Mouse (Mus musculus): Measurements from ENCODE around the gene Snrpd3. TPM values are rescaled to one million over a fixed set of nuclear protein-coding genes. Genes with fewer than 3 reads are reported as not detected.
A peak's percentile ranks its signal among the peaks of the same experiment; 100 is the strongest.
"Not testable (repeated sequence)": the region's sequence is repeated elsewhere in the genome, so short reads cannot be mapped to it uniquely, and the experiment has no call there.

The Snrpd3 gene
- polyA plus RNA-seq, 1 experiment from 2014 or later, result 147 TPM

DNA sequence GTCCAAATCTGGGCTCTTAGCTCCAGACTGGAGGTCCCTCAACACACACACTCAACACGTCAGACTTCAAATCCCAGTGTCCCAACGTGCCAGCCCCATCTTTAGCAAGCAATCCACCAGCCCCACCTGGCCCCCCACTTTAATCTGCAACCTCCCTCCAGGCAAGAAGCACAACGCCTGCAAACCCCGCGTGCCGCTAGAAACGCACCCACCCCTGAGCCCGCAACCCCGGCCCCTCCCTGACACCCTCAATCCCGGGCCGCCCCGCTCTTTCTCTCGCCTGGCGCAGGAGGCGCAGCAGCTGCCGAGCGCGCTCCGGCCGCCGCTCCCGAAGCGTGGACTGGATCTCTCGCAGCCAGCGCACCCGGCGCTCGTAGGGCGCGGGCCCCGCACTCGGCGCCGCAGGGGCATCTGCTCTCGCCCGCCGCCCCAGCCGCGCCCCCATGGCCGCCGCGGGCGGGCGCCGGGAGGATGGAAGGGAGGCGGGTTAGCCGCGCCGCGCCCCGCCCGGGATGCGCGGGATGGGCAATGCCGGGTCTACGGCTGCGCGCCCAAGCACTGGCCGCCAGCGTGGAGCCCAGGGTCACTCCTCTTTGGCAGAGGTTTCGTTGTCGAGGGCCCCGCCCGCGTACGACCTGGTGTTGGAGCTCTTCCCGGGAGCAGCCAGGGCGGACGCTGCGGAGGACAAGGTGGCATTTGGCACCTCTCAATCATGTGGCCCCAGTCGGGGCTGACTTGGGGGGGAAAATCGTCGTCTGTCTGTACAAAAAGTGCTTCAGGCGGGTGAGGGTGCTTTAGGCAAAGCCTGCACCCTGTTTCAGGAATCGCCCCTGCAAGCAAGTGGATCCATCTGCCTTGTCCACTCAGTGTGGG lies 42.6 kb downstream of the Snrpd3 start, which contains the start of gene Lrrc75b:
Gene Lrrc75b (minus strand): TSS at position 655 of the 873 bp plus-strand sequence.
- peak within 1 kb of the TSS; percentile 48 for H3K9ac ChIP-seq
- ATAC-seq (ENCODE audit: insufficient read depth, low FRiP score, low read depth), result peak; percentile 14; the same call in 1 of the 2 replicates
- no peaks in the 10 kb centered on the region for H3K9me3 ChIP-seq
- no peak within 1 kb of the TSS for H3K27ac ChIP-seq
- H3K4me2 ChIP-seq, result peak within 1 kb of the TSS; percentile 98
- peaks cover 16% of the 10 kb centered on the region; the same call in 1 of the 2 replicates for H3K4me1 ChIP-seq
- WGBS, result 1% methylated on average over 75 of the region's 75 CpGs
- peak within 1 kb of the TSS; percentile 56 for H3K4me3 ChIP-seq (replicated peaks)
- peaks cover 27% of the 10 kb centered on the region for H3K27me3 ChIP-seq (replicated peaks)
- no peaks in the 10 kb centered on the region for H3K36me3 ChIP-seq

DNA sequence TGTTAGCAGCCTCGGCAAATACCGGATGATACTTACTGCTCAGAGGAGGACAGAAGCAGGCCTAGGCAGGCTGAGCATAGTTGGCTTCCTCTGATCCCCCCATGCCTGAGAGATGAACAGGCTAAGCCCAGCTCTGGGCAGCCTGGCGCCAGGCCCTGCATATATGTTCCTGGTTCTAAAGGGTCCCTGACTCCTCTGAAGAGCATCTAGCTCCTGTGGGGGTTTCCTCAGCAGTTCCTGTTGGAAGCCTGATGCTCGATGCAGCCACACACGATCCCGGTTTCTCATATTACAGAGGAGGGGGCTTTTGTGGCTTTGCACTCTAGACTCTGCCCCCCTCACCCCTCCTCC lies 43.2 kb downstream of the Snrpd3 start:
- Histone ChIP-seq H3K9me3 (no peaks in the 10 kb centered on the region), H3K4me1 (peaks cover 16% of the 10 kb centered on the region; the same call in 1 of the 2 replicates), H3K27ac (no peak overlapping the region), H3K4me2 (peak overlapping the region; percentile 98), H3K36me3 (no peaks in the 10 kb centered on the region), H3K27me3 (replicated peaks) (peaks cover 27% of the 10 kb centered on the region), H3K4me3 (replicated peaks) (peak overlapping the region; percentile 56), H3K9ac (no peak overlapping the region)
- 23% methylated on average over 6 of the region's 6 CpGs for WGBS
- ATAC-seq (ENCODE audit: insufficient read depth, low FRiP score, low read depth), result no peak

DNA sequence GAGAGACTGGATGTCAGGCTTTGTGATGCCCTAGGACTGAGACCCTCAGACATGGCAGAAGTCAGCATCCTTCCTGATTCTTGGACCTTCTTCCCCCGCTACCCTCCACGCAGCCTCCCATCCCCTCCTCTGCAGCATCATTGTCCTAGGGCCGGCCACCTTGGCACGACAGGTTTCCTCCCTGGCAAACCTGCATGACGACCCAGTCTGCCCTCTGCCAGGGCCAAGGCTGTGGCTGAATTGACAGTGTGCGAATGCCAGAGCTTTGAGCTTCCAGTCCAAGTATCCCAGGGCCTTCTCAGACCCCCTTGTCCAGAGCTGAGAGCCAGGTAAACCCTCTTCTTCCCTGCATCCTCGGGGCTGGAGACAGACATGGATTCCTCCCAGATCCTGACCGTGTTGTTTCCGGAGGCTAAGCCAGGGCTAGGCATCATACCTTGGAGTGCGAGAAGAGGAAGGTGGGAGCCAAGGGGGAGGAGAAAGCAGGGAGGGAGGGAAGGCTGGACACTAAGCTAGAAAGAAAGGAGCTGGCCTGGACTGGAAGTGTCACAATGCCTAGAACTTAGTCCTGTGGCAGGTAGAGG lies 43.8 kb downstream of the Snrpd3 start, which contains the start of gene Ggt1:
Gene Ggt1 (plus strand): TSS at position 534 of the 584 bp plus-strand sequence.
- 63% methylated on average over 10 of the region's 10 CpGs for WGBS
- Histone ChIP-seq H3K4me2 (peak within 1 kb of the TSS; percentile 98), H3K4me1 (peaks cover 16% of the 10 kb centered on the region; the same call in 1 of the 2 replicates), H3K9me3 (no peaks in the 10 kb centered on the region), H3K4me3 (replicated peaks) (peak within 1 kb of the TSS; percentile 56; the same call in 1 of the 2 replicates), H3K27ac (no peak within 1 kb of the TSS), H3K27me3 (replicated peaks) (peaks cover 27% of the 10 kb centered on the region), H3K9ac (no peak within 1 kb of the TSS), H3K36me3 (no peaks in the 10 kb centered on the region)
- no peak for ATAC-seq (ENCODE audit: insufficient read depth, low FRiP score, low read depth)

DNA sequence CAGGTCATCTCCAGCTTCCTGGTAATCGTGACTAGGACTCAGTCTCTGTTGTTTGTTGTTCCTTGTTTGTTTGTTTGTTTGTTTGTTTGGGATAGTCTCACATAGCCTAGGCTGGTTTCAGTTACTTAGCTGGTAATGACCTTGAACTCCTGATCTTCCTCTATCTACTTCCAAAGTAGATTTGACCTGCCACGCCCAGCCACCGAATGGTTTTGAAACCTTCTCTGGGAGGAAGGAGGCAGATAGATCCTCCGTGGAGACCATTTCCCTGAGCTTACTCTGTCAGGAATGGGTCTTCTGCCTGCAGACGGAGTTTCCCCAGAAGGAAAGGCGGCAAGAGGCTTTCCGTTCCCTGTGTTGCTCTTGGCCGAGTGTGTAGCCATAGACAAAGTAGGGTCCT lies 45.2 kb downstream of the Snrpd3 start:
- no peak overlapping the region for H3K9ac ChIP-seq
- H3K9me3 ChIP-seq, result no peaks in the 10 kb centered on the region
- WGBS, result 79% methylated on average over 8 of the region's 8 CpGs
- H3K4me2 ChIP-seq, result no peak overlapping the region
- peaks cover 27% of the 10 kb centered on the region for H3K27me3 ChIP-seq (replicated peaks)
- H3K27ac ChIP-seq, result no peak overlapping the region
- no peaks in the 10 kb centered on the region for H3K36me3 ChIP-seq
- no peak for ATAC-seq (ENCODE audit: insufficient read depth, low FRiP score, low read depth)
- H3K4me1 ChIP-seq, result peaks cover 16% of the 10 kb centered on the region; the same call in 1 of the 2 replicates
- no peak overlapping the region for H3K4me3 ChIP-seq (replicated peaks)

DNA sequence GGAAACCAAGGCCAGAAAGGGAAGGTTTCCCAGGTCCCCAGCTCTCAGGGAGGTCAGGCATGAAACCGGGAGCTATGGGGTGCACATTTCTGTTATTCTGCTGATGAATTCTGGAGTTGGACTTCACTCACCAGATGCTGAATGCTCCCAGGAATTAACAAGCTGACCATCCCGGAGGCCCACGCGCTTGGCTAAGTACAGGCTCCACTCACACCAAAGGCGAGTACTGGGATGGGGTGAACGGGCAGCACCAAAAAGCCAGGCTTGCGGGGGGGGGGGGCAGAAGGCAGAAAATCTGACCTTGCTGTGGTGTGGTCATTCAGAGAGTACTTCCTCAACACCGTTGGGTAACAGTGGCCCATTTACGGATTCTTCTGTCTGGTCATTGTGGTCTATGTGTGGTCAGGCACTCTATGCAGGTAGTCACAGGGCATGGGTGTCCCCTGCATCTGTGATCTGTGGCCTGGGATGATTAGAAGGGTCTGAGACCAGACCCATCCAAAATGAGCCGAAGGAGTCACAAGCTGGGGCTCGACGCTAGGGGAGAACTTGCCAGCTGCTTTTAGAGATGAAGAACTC lies 47.4 kb downstream of the Snrpd3 start:
- Histone ChIP-seq H3K4me2 (no peak overlapping the region), H3K9me3 (no peaks in the 10 kb centered on the region), H3K36me3 (no peaks in the 10 kb centered on the region), H3K27ac (no peak overlapping the region), H3K9ac (no peak overlapping the region), H3K4me3 (replicated peaks) (no peak overlapping the region), H3K27me3 (replicated peaks) (peaks cover 16% of the 10 kb centered on the region), H3K4me1 (peaks cover 9% of the 10 kb centered on the region; the same call in 1 of the 2 replicates)
- WGBS, result 78% methylated on average over 12 of the region's 12 CpGs
- no peak for ATAC-seq (ENCODE audit: insufficient read depth, low FRiP score, low read depth)

DNA sequence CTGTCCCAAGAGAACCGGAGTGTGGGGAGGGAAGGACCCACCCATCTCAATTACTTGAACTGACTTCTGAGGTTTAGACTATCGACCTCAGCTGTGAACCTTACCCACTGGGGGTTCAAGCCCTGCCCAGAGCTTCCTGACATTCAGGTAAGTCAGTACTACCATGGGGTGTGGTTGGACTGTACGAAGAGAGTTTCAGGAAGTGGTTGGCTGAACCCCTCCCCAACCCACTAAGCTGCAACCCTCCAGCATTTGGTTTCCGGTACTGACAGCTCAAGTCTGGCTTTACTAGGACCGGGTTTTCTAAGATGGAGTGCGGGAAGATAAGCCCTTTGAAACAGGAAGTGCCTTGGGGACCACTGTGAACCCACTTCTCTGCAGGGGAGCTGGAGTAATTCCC lies 48.1 kb downstream of the Snrpd3 start:
- Histone ChIP-seq H3K9ac (no peak overlapping the region), H3K4me1 (peaks cover 2% of the 10 kb centered on the region; the same call in 1 of the 2 replicates), H3K27me3 (replicated peaks) (peaks cover 10% of the 10 kb centered on the region), H3K36me3 (no peaks in the 10 kb centered on the region), H3K27ac (no peak overlapping the region), H3K4me2 (no peak overlapping the region), H3K9me3 (no peaks in the 10 kb centered on the region), H3K4me3 (replicated peaks) (no peak overlapping the region)
- ATAC-seq (ENCODE audit: insufficient read depth, low FRiP score, low read depth), result no peak
- WGBS, result 55% methylated on average over 6 of the region's 6 CpGs

DNA sequence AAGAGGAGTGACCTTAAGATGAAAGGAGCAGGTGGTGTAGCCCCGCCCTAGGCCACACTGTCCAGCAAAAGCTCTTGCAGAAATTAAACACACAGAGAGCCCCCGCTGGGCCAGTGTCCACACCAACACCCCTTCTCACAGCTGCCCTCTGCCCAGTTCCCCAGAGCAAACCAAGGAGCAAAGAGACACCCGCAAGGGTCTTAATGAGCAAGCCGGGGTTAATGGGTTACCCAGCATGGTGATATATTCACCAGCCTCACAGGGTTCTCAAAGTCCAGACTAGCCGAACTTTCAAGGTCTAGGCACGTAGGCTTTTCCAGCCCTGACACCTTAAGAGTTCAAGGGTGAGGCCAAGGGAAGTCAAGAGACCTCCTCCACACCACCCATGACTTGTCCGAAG lies 48.6 kb downstream of the Snrpd3 start:
- no peaks in the 10 kb centered on the region for H3K36me3 ChIP-seq
- H3K27me3 ChIP-seq (replicated peaks), result peaks cover 5% of the 10 kb centered on the region
- H3K4me1 ChIP-seq, result no peaks in the 10 kb centered on the region
- no peak; the same call in 1 of the 2 replicates for ATAC-seq (ENCODE audit: insufficient read depth, low FRiP score, low read depth)
- no peak overlapping the region for H3K4me3 ChIP-seq (replicated peaks)
- H3K9me3 ChIP-seq, result no peaks in the 10 kb centered on the region
- no peak overlapping the region for H3K9ac ChIP-seq
- H3K4me2 ChIP-seq, result no peak overlapping the region
- 56% methylated on average over 7 of the region's 7 CpGs for WGBS
- H3K27ac ChIP-seq, result no peak overlapping the region

DNA sequence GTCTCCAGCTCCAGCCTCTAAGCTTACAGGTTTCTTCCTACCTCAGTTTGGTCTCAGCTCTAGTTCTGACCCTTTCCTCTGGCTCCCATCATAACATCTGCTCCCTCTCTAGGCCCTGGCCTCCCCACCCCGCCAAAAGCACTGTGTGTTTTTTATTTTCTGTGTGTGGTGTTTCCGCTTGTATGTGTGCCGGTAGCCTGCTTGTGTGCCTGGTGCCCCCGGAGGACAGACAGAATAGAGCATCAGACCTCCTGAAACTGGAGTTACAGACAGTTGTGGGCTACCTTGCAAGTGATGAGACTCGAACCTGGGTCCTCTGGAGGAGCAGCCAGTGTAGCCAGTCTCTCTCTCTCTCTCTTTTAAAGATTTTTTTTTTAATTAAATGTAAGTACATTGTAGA lies 49.0 kb downstream of the Snrpd3 start:
- Histone ChIP-seq H3K4me3 (replicated peaks) (no peak overlapping the region), H3K36me3 (no peaks in the 10 kb centered on the region), H3K9ac (no peak overlapping the region), H3K27ac (no peak overlapping the region), H3K4me1 (no peaks in the 10 kb centered on the region), H3K4me2 (no peak overlapping the region), H3K9me3 (no peaks in the 10 kb centered on the region), H3K27me3 (replicated peaks) (peaks cover under 1% of the 10 kb centered on the region; the same call in 1 of the 2 replicates)
- ATAC-seq (ENCODE audit: insufficient read depth, low FRiP score, low read depth), result no peak
- 81% methylated on average over 5 of the region's 5 CpGs for WGBS

DNA sequence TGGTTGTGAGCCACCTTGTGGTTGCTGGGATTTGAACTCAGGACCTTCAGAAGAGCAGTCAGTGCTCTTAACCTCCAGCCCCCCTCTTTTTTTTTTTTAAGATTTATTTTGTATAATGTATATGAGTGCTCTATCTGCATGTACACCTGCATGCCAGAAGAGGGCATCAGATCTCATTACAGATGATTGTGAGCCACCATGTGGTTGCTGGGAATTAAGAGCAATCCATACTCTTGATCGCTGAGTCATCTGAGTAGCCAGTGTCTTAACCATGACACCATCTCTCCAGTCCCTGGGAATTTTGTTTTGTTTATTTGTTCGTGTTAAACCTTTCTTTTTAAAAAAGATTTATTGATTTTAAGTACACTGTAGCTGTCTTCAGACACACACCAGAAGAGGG lies 49.4 kb downstream of the Snrpd3 start:
- WGBS, result 80% methylated on average over 2 of the region's 2 CpGs
- not testable (repeated sequence) for H3K4me2 ChIP-seq; H3K27me3 ChIP-seq (replicated peaks); H3K27ac ChIP-seq; H3K4me3 ChIP-seq (replicated peaks); H3K9ac ChIP-seq; H3K36me3 ChIP-seq; ATAC-seq (ENCODE audit: insufficient read depth, low FRiP score, low read depth); H3K4me1 ChIP-seq; H3K9me3 ChIP-seq

DNA sequence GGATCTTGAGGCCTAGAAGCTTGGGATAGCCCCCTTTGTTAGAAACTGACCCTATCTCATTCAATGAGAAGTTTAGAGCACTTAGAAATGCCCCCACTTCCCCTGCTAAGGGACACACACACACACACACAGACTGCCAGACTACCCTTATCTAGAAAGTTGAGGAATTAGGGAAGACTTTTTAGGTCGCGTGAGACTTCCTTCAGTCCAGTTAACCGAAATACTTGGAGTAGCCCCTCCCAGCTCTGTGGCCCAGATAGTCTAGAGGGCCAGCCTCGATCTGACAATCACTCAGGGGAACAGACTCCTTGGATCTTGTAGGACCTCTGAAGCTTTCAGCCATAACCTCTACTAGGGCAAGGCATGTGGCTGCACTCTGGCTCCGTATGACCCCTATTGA lies 50.7 kb downstream of the Snrpd3 start:
- H3K4me2 ChIP-seq, result peak overlapping the region; percentile 34; the same call in 1 of the 2 replicates
- WGBS, result 29% methylated on average over 5 of the region's 5 CpGs
- no peak overlapping the region for H3K9ac ChIP-seq
- no peaks in the 10 kb centered on the region for H3K27me3 ChIP-seq (replicated peaks)
- ATAC-seq (ENCODE audit: insufficient read depth, low FRiP score, low read depth), result no peak
- no peaks in the 10 kb centered on the region for H3K36me3 ChIP-seq
- H3K4me3 ChIP-seq (replicated peaks), result no peak overlapping the region
- H3K27ac ChIP-seq, result no peak overlapping the region
- no peaks in the 10 kb centered on the region for H3K4me1 ChIP-seq
- H3K9me3 ChIP-seq, result no peaks in the 10 kb centered on the region

DNA sequence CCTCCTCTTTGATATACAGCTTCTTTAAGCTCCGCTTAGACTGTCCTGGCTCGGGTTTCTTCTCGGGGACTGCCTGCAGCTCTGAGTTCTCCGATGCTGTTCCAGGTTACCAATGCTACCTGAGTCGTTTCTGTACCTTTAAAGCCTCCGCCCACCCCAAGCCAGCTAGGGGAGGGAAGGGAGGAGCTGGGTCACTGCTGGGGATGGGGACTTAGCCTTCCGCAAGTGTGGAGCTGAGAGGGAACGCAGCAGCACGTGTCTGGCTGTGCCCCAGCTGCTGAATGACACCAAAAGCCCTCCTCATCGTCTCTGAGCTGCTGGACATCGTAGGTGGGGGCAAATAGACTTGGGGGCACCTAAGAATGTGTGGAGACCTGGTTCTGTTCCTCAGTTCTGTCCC lies 51.1 kb downstream of the Snrpd3 start:
- H3K4me1 ChIP-seq, result no peaks in the 10 kb centered on the region
- 7% methylated on average over 11 of the region's 11 CpGs for WGBS
- H3K4me2 ChIP-seq, result peak overlapping the region; percentile 34
- no peak overlapping the region for H3K27ac ChIP-seq
- no peaks in the 10 kb centered on the region for H3K9me3 ChIP-seq
- 0 out of 2 replicates have a peak, but pooled peaks have one; percentile 32 for ATAC-seq (ENCODE audit: insufficient read depth, low FRiP score, low read depth)
- H3K27me3 ChIP-seq (replicated peaks), result no peaks in the 10 kb centered on the region
- no peaks in the 10 kb centered on the region for H3K36me3 ChIP-seq
- H3K9ac ChIP-seq, result no peak overlapping the region
- H3K4me3 ChIP-seq (replicated peaks), result peak overlapping the region; percentile 25

DNA sequence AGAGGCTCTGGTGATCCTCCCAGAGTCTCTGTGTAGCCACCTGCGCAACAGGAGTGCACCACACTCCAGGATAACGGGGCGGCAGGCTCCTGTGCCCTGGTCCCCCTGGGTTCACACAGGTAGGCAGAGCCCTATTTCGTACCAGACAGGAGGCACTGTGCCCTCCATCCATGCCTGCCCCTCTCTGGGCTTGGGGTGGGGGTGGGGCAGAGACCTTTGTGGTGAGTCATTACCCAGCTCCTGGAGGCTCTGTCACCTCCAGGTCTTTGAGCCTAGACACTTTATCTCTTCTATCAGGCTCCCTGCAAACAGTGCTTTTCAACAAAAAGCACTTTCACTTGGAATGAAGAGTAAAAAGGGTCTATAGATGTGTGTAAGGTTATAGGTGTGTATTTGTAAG lies 51.5 kb downstream of the Snrpd3 start:
- Histone ChIP-seq H3K4me1 (no peaks in the 10 kb centered on the region), H3K4me3 (replicated peaks) (peak overlapping the region; percentile 25), H3K27me3 (replicated peaks) (no peaks in the 10 kb centered on the region), H3K9ac (no peak overlapping the region), H3K9me3 (no peaks in the 10 kb centered on the region), H3K4me2 (peak overlapping the region; percentile 34), H3K36me3 (no peaks in the 10 kb centered on the region), H3K27ac (no peak overlapping the region)
- ATAC-seq (ENCODE audit: insufficient read depth, low FRiP score, low read depth), result peak; percentile 54; the same call in 1 of the 2 replicates
- 21% methylated on average over 4 of the region's 4 CpGs for WGBS
